Mouse (Mus musculus): ENCODE results near the gene Eea1. TPM values are rescaled to one million over a fixed set of nuclear protein-coding genes. Genes with fewer than 3 reads are reported as not detected.

The Eea1 gene
- total RNA-seq, 2 experiments from 2014 or later, result 34.3 to 37.1 TPM

GRCm38 (mm10) chr10:95941768-95942425, 1.4 kb downstream of the Eea1 start:
- intact Hi-C loops (cut with DNase I), result no loop called here
- DNase-seq, result peak; percentile 2 to 10

DNA sequence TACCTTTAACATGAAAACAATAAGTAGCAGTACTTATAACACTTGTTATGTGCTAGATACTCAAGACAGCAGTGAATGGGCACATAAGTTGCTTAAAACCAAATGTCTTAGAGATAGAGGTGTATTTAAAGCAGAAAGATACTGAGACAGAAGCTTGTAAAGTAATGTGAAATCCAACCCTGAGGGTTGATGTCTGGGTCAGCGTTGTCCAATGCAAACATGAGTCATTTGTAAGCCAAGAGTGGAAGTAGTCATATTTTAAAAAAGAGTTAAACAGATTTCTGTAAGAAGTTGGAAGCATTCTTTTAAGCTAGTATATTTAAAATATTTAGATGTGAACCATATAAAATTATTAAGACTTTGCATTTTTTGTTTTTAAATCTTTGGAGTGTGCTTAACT, 4.6 kb downstream of the Eea1 start:
- intact Hi-C loops (cut with DNase I), result no loop called here
- DNase-seq, result no peak

DNA sequence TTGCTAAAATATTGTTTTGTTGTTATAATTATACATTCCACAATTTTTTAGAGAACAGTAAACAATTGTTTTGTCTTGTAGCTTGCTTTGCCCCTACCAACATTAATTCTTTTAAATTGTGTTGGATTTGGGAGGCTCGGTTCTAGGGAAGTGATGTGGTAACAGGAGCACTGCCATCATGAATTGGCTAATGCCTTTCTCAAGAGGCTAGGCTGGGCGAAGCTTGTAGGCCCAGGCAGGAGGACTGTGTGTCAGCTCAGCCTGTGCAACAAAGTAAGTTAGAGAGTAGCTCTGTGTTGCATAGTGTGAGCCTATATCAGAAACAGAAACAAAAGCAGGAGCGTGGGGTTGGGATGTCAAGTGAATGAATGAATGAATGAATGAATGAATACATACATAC, 9.0 kb downstream of the Eea1 start:
- no peak for DNase-seq
- intact Hi-C loops (cut with DNase I), result no loop called here

DNA sequence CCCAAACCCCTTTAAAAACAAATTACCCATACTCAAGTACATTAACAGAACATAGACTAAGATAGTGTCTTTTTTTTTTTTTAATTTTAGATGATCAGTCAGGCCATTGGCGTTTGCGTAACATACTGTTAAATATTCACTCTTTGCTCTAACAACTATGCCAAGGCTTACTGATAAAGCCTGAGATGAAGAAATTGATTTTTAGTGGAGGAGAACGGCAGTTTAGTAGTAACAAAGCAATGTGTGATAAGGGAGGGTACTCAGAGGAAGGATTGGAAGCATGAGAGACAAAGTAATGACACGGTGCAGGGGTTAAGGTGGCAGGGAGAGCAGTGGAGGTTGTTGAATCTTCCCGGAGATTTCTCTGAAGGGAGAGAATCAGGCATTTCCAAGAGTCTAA, 9.7 kb downstream of the Eea1 start:
- intact Hi-C loops (cut with DNase I), result no loop called here
- DNase-seq, result no peak

- intact Hi-C loops (cut with DNase I), result no loop called here
- no peak for DNase-seq
Measured at GRCm38 (mm10) chr10:95950797-95951196, 10.3 kb downstream of the Eea1 start.

- intact Hi-C loops (cut with DNase I), result no loop called here
- DNase-seq, result no peak
Measured at GRCm38 (mm10) chr10:95951346-95951745, 10.9 kb downstream of the Eea1 start.

DNA sequence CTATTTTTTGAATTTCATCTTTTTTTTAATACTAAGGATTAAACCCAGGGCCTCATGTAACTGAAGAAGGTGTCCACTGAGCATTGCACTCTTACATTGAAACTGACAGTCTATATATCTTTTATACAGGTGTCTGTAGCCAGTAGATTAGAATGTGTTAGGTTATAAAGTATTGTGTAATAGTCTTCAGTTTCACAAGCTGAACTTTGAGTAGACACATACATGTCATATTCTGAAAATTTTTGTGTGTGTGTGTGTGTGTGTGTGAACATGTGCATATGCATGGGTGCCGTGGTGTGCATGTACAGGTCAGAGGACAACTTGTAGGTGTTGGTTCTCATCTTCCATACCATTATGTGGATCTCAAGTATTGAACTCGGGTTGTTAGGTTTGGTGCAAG, 16.2 kb downstream of the Eea1 start:
- intact Hi-C loops (cut with DNase I), result no loop called here
- no peak for DNase-seq

- intact Hi-C loops (cut with DNase I), result no loop called here
- no peak for DNase-seq
Measured at GRCm38 (mm10) chr10:95957574-95957973, 17.1 kb downstream of the Eea1 start.

DNA sequence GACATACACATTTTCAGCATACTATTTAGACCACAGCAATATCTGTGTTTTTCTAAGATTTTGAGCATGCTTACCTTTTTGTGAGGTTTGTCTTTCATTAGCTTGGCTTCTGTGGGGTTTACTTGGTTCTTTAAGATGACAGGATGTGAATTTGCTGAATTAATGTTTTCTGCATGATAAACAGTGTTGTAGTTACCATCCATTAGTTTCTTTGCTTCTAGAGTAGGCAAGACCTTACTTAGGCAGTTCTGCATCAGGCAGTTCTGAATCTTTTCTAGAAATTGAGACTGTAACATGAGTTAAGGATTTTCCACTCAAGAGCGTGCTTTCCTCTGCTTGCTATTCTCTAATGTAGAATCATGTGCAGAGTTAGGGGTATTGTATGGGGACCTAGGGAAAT, 24.2 kb downstream of the Eea1 start:
- no peak for DNase-seq
- intact Hi-C loops (cut with DNase I), result no loop called here

- intact Hi-C loops (cut with DNase I), result no loop called here
- no peak for DNase-seq
Measured at GRCm38 (mm10) chr10:95969694-95970093, 29.2 kb downstream of the Eea1 start.

DNA sequence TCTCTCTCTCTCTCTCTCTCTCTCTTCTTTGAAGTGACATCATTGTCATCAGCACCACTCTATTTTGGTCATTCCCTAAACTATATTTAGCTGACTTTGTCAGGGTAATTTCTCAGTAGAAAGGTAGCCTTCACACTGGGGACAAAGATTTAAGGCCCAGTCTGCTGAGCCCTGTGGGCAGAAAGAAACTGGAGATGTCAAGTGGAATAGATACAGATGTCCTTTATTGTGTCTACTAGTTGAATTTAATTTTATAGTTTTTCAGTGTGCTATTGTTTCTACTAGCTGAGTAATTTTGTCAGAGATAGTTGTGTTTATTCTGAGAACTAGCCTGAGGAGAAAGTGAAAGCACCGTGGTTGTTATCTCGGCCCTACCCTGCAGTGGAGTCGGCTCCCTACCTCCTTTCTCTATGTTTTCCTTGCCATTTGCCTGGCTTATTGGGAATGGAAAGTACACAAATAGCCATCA, 30.3 kb downstream of the Eea1 start:
- intact Hi-C loops (cut with DNase I), result no loop called here
- DNase-seq, result peak; percentile 27

DNA sequence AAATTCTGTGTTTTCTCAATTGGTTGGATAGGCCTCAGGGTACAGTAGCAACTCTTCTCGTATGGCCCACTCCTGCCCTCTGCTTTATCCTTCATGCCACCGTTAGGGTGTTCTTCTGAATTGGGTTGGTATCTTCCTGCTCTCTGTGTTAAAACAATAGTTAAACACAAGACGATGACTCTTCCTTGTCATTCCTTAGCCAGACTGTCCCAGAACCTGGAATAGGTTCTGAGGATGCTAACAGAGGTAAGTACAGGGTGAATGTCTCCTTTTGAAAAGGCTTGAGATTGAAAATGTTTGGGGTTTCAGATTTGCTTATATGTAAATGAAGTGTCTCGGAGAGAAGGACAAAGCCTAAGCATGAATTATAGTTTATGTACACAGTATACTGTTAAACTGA, 30.9 kb downstream of the Eea1 start:
- intact Hi-C loops (cut with DNase I), result no loop called here
- DNase-seq, result no peak

- intact Hi-C loops (cut with DNase I), result no loop called here
Measured at GRCm38 (mm10) chr10:95971942-95972341, 31.5 kb downstream of the Eea1 start.

DNA sequence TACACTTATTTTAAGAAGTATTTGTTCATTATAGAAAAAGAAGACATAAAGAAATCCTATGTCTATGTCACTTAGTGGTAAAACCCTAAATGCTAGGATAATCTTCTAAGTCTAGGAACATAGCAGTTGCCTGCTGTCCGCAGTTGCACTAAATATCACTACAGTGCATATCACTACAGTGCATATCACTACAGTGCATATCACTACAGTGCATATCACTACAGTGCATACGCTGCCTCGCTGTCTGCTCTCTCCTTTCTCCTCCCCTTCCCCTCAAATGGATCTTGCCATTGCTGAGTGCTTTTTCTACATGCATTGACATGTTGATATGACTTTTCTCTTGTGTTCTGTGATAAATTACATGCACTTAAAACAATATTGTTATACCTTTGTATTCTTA, 34.0 kb downstream of the Eea1 start:
- DNase-seq, result no peak
- intact Hi-C loops (cut with DNase I), result no loop called here

More at GRCm38 (mm10) chr10:95971942-95972341, 31.5 kb downstream of the Eea1 start:
- DNase-seq, result no peak

DNA sequence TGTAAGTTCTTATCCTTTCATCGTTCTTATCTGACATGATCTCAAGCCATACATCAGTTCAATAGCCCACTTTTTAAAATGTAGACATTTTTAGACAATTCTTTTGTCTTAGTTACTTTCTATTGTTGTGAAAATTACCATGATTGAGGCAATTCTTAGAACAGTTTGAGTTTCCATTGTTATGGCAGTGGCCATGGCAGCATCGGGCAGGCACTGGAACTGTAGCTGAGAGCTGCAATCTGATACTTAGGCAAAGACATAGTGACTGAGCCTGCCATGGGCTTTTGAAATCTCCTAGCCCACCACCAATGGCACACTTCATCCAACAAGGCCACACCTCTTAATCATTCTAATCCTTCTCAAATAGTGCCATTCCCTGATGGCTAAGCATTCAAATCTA, 36.3 kb downstream of the Eea1 start:
- intact Hi-C loops (cut with DNase I), result no loop called here
- no peak for DNase-seq

GRCm38 (mm10) chr10:95989731-95990130, 49.3 kb downstream of the Eea1 start:
- DNase-seq, result no peak
- intact Hi-C loops (cut with DNase I), result no loop called here

GRCm38 (mm10) chr10:95991176-95991575, 50.7 kb downstream of the Eea1 start:
- intact Hi-C loops (cut with DNase I), result no loop called here
- DNase-seq, result no peak

DNA sequence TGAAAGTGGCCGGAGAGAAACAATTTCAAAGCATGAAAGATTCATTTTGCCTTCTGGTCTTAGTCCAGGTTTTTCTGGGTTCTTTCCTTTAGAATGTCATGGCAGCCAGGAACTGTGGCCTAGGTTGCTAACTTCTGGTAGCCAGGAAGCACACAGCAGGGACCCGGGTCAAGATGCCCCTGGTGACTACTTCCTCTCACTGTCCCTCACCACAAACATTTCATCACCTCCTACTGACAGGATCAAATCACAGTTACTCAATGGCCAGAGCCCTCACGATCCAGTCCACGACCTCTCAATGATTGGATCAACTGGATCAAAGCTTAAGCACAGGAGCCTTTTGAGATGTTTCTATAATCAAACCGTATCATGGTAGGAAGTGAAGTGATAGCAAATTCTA, 60.5 kb downstream of the Eea1 start:
- DNase-seq, result no peak
- intact Hi-C loops (cut with DNase I), result no loop called here

DNA sequence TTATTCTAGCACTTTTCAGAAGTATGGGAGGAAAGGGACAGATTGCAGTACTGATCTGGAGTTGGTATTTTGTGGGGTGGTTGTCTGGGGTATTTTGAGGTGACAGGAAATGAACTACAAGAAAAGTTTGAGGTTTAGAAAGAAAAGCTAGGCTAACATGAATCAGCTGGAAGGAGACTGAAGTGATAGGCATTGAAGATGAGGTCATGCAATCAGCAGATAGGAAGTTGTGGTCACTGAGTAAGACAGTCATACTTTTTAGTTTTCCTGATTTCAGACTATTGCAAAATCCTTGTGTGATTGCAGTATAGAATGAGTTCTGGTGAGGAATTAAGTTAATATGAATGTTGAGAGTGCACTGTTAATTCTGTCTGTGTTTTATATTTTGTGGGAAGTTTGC, 75.3 kb downstream of the Eea1 start:
- DNase-seq, result no peak
- intact Hi-C loops (cut with DNase I), result loop anchor here (5.0 kb wide), 1 partner anchor 78 kb away; no protein-coding TSS in a partner anchor

DNA sequence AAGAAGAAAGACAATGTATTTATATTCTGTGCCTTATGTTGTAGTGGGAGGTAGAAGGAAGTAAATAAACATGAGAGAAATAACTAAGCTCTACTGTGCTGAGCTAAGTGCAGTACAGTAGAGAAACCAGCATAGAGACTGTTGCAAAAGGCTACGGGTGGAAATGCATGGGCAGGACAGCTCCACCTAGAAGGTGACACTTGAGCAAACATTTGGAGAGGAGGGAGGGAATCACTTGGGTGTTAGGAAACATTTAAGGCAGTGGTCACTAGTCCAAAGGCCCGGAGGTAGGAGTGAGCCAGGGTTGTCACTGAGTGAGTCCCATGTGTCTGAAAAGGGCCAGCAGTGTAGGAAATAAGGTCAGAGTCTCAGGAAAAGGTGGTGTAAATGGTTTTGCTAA, 77.0 kb downstream of the Eea1 start:
- no peak for DNase-seq
- intact Hi-C loops (cut with DNase I), result loop anchor here (5.0 kb wide), 1 partner anchor 80 kb away; no protein-coding TSS in a partner anchor

GRCm38 (mm10) chr10:96033356-96033984, 93.0 kb downstream of the Eea1 start:
- peak; percentile 58 to 71 for DNase-seq
- intact Hi-C loops (cut with DNase I), result loop anchor here (1.0 to 5.0 kb wide), 3 partner anchors 134 to 546 kb away; no protein-coding TSS in a partner anchor

GRCm38 (mm10) chr10:96034106-96034505, 93.7 kb downstream of the Eea1 start:
- intact Hi-C loops (cut with DNase I), result loop anchor here (5.0 kb wide), 2 partner anchors 482 to 547 kb away; no protein-coding TSS in a partner anchor

More at GRCm38 (mm10) chr10:96034106-96034505, 93.7 kb downstream of the Eea1 start:
- no peak for DNase-seq

All from heart, postnatal 10 days (tissue).